Mouse (Mus musculus): ENCODE results near the gene Tas2r108.

The Tas2r108 gene

DNA sequence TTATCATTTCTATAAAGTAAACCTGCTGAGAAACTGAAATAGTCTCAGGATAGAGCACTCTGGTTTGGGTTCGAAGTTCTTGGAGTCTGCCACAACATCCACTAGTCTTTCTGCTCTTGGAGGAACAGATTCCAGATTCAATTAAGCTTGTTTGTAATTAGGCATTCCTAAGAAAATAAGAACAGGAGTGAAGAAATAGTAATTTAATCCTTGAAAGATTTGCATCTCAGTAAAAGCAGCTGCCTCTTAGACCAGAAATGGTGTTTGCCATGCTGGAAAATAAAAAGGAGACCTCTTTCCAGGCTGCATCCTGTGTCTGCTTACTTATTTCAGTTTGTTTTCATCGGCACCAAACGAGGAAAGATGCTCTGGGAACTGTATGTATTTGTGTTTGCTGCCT lies at the start of gene Tas2r108:
TSS of gene Tas2r108 (plus strand) at position 301 of the 400 bp plus-strand sequence.
- no peak for DNase-seq (ENCODE audit: low read depth, low spot score)

DNA sequence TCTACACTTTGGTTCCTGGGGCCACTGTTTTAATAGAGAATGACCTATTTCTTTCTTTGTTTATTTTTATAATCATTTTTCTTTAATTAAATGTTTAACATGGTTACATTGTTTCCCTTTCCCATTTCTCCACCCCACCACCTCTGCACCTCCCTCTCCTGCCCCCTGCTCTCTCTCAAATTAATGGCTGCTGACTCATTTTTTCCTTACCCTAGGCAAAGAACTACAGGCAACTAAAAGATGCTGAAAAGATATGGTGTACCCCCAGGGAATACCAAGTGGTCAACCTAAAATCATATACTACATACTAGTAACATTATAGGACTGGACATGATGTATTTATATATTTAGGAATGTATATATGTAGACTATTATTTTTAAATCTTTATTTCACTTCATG lies 44.7 kb upstream of the Tas2r108 start:
- no peak for DNase-seq (ENCODE audit: low read depth, low spot score)

DNA sequence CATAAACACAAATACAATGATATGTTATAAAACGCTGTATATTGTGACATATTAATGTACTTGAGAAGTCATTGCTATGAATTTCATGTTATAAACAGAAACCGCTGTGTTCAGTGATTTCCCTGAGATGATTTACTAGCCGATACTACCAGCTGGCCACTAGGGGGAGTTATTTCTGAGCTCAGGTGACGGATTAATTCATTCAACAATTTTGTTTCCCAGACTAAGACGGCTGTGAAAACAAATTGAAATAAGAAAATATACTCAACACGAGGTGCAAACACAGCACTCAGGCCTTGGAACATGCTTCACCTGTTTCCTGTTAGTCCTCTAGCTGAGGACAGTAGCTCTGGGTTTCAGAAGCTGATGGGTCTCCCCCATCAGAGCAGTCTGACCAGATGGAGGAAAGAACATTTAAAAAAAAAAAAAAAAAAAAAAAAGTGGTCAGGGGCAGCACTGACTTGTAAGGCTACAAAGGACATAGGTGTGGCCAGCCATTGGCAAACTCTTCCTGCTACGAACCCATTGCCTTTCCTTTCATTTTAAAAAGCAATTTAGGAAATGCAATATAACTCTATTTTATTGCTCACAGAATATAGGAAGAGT lies 38.8 kb upstream of the Tas2r108 start:
- DNase-seq (ENCODE audit: low read depth, low spot score): no peak

DNA sequence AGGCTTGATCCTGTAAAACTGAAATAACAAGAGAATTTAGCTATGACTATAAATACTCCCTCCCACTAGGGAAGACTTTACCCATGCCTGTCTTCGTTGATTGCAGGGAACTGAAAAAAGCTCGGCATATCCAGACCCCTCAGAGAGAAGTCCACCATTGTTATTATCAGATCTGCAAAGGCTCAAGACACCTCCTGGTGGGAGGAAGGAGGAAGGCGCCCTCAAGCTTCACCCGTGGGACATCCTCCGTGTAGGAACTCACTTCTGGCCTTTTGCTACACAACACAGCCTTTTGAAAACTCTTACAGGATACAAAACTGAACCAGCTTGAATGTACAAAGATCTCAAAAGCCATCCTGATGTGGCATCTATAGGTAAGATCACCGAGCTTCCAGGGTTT lies 27.6 kb upstream of the Tas2r108 start:
- no peak for DNase-seq (ENCODE audit: low read depth, low spot score)

DNA sequence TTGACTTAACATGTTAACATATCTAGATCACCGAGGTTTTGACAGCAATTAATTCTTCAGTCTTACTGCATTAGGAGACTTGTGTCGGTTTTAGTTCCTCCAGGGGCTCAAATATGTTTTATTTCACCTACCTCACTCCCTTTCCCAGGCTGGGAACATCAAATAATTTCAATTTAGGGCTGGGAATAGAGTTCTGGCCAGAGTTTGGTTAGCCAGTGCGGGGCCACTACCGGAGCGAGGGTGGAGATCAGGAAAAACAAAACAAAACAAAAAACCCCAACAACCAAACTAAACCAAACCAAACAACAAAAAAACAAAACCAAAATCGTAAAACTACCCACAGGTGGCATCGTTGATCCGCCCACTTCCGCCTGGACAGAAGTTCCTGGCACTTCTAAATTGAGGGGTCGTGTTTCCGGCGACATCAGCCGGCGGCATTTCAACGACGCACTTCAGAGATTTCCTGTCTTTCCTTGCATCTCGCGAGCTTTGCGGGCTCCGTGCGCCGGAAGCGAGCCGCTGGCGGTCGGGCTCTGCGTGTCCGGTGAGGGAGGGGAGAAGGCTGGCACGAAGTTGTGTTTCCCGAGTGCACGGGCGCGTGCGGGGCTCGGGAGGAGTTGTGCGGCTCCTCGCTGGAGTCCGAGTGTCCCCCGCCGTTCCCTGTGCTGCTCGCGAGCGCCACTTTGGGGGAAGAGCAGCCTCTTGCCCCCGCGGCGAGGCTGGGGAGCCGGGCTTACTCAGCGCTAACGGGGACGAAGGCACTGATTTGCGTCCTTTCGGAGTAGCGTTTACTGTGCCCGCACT lies 22.2 kb upstream of the Tas2r108 start, which contains the start of gene Ssbp1:
TSS of gene Ssbp1 (plus strand) at position 437 of the 804 bp plus-strand sequence.
- DNase-seq (ENCODE audit: low read depth, low spot score): peak; percentile 94

DNA sequence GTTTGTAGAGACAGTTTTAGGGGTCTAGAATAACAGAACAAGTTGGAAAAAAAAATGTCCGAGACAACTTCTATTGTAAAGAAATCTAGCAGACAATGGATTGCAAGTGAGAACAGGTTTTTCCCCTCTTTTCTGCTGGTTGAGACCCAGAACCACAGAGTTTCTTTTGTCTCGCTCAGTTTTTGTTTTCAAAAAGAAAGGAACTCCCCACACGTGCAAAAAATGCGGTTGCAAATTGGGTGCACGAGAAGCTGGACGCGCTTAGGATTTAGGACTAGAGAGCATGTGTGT lies 21.7 kb upstream of the Tas2r108 start:
- DNase-seq (ENCODE audit: low read depth, low spot score): no peak

DNA sequence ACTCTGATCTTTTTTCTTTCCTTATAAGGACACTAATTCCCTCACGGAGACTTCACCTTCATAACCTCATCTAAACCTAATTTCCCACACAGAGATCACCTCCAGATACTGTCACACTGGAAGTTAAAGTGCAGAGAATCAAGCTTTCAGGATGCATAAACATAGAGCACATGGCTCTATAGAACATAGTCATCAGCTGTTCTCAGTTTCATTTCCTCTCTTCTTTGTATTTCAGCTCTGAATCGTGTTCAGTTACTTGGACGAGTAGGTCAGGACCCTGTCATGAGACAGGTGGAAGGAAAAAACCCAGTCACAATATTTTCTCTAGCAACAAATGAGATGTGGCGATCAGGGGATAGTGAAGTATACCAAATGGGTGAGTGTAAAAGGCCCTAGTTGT lies 17.2 kb upstream of the Tas2r108 start:
- DNase-seq (ENCODE audit: low read depth, low spot score): no peak

DNA sequence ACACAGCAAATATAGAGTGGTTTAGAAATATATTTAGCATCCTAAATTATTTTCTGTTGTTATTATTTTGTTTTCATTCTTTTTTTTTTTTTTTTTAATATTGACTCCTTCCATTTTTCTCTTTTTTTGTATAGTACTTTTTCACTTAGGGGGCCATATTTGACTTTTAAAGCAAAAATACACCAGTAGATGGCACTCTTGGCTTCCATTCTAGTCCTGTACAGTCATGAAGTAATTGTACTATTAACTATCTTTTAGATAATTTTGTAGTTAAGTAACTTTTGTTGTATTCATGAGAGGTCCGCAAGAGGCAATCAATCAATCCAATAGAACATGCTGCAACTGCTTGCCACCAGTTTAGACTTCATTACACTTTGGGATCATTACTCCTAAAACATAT lies 13.6 kb upstream of the Tas2r108 start:
- no peak for DNase-seq (ENCODE audit: low read depth, low spot score)

DNA sequence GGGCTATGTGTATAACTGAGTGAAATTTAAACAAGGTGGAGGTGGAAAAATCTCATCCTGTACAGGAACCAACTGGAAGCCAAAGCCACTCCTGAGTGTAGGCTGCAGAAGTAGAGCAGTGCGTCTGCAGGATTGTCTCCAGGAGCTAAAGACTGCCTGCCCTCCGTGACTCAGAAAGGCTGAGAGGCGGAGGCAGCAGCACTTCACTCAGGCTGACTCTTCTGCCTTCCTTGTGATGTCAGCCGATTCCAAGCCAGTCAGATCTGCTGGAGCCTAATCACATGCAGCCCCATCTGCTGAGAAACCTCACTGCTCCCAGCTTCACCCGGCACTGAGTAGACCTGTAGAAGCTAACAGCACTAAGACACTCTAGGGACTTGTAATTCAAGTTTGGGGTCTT lies 11.0 kb upstream of the Tas2r108 start:
- no peak for DNase-seq (ENCODE audit: low read depth, low spot score)

DNA sequence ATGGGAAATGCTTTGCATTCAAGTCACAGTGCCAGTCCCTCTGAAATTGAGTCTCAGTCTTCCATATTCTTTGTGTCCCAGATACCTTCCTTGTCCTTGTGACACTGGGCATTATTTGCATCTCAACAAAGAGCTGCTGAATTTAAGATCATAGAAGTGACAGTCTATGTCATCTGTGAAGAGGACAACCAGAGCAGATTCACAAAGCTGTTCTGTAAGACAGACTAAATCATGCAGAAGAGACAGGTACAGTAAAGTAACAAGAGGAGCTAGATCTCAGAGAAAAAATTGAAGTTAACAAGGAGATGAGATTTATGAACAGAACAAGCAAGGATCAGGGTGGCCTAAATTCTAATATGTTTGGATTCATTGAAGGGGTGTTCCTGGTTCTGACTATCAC lies 2.4 kb upstream of the Tas2r108 start, which contains the start of gene Tas2r137:
TSS of gene Tas2r137 (plus strand) at position 301 of the 400 bp plus-strand sequence.
- no peak for DNase-seq (ENCODE audit: low read depth, low spot score)

DNA sequence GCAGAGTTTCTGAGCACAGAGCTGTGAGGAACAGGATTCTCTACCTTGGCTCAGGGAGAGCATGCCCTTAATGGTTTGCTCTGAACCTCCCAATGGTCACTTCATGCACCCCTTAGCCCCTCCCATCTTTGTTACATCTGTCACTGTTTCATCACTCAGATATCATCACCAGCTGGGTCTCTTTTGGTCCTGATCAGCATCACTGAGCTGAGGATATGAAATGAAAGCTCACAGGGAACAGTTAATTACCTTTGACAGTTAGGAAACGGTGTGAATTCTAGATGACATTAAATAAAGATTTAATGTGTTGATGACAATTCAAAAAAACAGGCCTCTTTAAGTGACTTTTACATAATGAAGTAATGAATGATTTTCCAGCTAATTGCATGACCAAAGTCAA lies 26.1 kb downstream of the Tas2r108 start, which contains the start of gene Prss37:
TSS of gene Prss37 (minus strand) at position 101 of the 400 bp plus-strand sequence.
- DNase-seq (ENCODE audit: low read depth, low spot score): no peak

Data from skeletal muscle tissue, adult 2 months (tissue).